Mouse (Mus musculus) liver, embryonic 14.5 days (tissue): ENCODE results near the gene Scarb1.

Experiments
- CTCF ChIP-seq: IDR thresholded peaks from 2 replicates; pipeline ENCODE4 v1.5.1; 2016; ENCODE audit warnings: antibody characterized with exemption, low read depth, control low read depth
- EP300 ChIP-seq: IDR thresholded peaks from 2 replicates; pipeline ENCODE4 v1.6.1; 2016; ENCODE audit warnings: antibody characterized with exemption, low read depth

DNA sequence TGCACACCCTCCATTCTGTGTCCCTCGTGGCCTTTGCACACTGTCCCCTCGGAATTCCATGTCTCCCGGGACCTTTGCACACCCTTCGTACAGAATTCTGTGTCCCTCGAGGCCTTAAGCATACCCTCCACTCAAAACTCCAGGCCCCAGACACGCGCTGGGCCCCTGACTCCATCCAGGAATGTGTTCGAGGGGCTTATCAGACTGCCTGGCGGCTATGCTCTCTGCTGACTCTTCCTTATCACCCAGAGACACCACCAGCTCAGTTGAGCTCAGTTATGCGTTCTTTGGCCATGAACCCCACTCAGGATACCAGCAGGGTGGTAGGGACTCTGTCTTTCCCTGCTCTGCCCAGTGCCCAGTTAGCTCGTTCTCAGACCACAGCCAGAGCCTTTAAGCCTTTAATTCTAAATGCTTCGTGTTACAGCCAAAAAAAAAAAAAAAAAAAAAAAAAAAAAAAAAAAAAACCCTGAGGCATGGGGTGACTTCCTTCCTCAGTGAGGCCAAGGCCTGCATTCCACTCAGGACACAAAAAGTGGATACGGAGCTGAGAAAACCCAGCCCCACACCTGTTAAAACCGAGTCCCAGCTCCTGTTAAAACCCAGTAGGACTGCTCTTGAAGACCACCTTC, 681 bp upstream of the Scarb1 start:
- no peak for TF ChIP-seq CTCF
- peak; percentile 60 for TF ChIP-seq EP300
